ENCODE assay signal across 7 mouse cellular contexts in genomic region chr9:29412181-29412771, GRCm38 (mm10).
DNase-seq lines count a peak whose midpoint lies in the region; ATAC-seq lines count a peak whose summit lies in the region.

No protein-coding gene starts in this region.

- under 1% methylated on average over 51 of the region's 61 CpGs for WGBS in forebrain, embryonic 16.5 days
- under 1% methylated on average over 61 of the region's 61 CpGs for WGBS in midbrain, embryonic 15.5 days

- H3K27me3 ChIP-seq in forebrain, embryonic 16.5 days (replicated peaks; ENCODE audit: control insufficient read depth, insufficient read depth, low read length): peaks cover 25% of the 10 kb centered on the region
- H3K27me3 ChIP-seq in midbrain, embryonic 15.5 days (replicated peaks): no peaks in the 10 kb centered on the region

- peak; percentile 75 for ATAC-seq in forebrain, embryonic 16.5 days
- peak; percentile 81 for ATAC-seq in midbrain, embryonic 15.5 days (replicated peaks)

- peak overlapping the region; percentile 71 for H3K9ac ChIP-seq in forebrain, embryonic 16.5 days (replicated peaks; ENCODE audit: low read depth, low read length)
- H3K9ac ChIP-seq in midbrain, embryonic 15.5 days: peak overlapping the region; percentile 60

- no peaks in the 10 kb centered on the region for H3K9me3 ChIP-seq in forebrain, embryonic 16.5 days (ENCODE audit: control insufficient read depth, low read length)
- no peaks in the 10 kb centered on the region for H3K9me3 ChIP-seq in midbrain, embryonic 15.5 days

- H3K4me1 ChIP-seq in forebrain, embryonic 16.5 days (replicated peaks; ENCODE audit: control insufficient read depth, insufficient read depth, low read length): peaks cover 18% of the 10 kb centered on the region
- H3K4me1 ChIP-seq in midbrain, embryonic 15.5 days: peaks cover 33% of the 10 kb centered on the region

- peak overlapping the region; percentile 76 for H3K27ac ChIP-seq in forebrain, embryonic 16.5 days (ENCODE audit: low read length)
- peak overlapping the region; percentile 88 for H3K27ac ChIP-seq in midbrain, embryonic 15.5 days

- DNase-seq in adrenal gland, postnatal 10 days: peak; percentile 54
- DNase-seq in cerebellum, adult 18-20 months: peak; percentile 73 to 83
- DNase-seq in heart, postnatal 4 days: peak; percentile 49
- peak; percentile 60 to 67 for DNase-seq in left cerebral cortex, postnatal 14 days (ENCODE audit: low spot score in 2 of 2)
- DNase-seq in yolk sac, embryonic 10.5 days (ENCODE audit: low spot score): peak; percentile 40

- peak overlapping the region; percentile 61 for H3K4me3 ChIP-seq in forebrain, embryonic 16.5 days (replicated peaks; ENCODE audit: low read length)
- peak overlapping the region; percentile 51 for H3K4me3 ChIP-seq in midbrain, embryonic 15.5 days

- intact Hi-C loops in left cerebral cortex, postnatal 14 days (cut with DNase I): loop anchor here (5.0 kb wide), 1 partner anchor 45 kb away; no protein-coding TSS in a partner anchor

- H3K36me3 ChIP-seq in forebrain, embryonic 16.5 days (ENCODE audit: control insufficient read depth, insufficient read depth): no peaks in the 10 kb centered on the region
- H3K36me3 ChIP-seq in midbrain, embryonic 15.5 days (replicated peaks): no peaks in the 10 kb centered on the region

- peak overlapping the region; percentile 98 for H3K4me2 ChIP-seq in forebrain, embryonic 16.5 days (ENCODE audit: low read length)
- H3K4me2 ChIP-seq in midbrain, embryonic 15.5 days: peak overlapping the region; percentile 85

Comparison
In these comparisons a context has a peak if more than half of its experiments do, and no peak if none do; other contexts are left out.
1. Peak in every context shown above with its lines: DNase-seq, ATAC-seq, H3K4me3 ChIP-seq and H3K27ac ChIP-seq.